Mouse (Mus musculus): ENCODE measurements around the gene Syp. TPM values are rescaled to one million over a fixed set of nuclear protein-coding genes. Genes with fewer than 3 reads are reported as not detected.

The Syp gene
- polyA plus RNA-seq, 1 experiment from 2014 or later: 179 TPM

DNA sequence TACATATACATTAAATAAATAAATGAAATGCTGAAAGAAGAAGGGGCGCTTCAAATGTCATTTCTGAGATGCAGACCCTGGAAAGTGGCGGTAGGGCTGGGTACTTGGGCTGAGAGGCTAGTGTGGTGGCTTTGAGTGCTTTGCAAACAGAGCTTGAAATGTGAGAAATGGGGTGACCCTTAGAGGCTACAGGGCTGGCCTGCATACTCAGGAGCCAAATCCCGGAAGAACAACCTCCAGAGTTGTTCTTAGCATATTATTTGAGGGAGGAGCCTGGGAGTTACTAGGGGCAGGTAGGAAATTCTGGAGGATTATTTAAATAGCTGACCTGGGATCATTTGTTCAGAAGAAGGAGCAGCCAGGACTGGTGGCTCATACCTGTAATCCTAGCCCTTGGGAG is 52.2 kb downstream of the Syp start:
- 80% methylated on average over 3 of the region's 3 CpGs for WGBS
- no peak overlapping the region for H3K4me2 ChIP-seq
- H3K4me1 ChIP-seq: no peaks in the 10 kb centered on the region
- H3K9me3 ChIP-seq: no peaks in the 10 kb centered on the region
- H3K9ac ChIP-seq: no peak overlapping the region
- H3K36me3 ChIP-seq (replicated peaks): no peaks in the 10 kb centered on the region
- no peak overlapping the region for H3K27ac ChIP-seq
- no peak for ATAC-seq (replicated peaks)
- H3K4me3 ChIP-seq: no peak overlapping the region
- no peaks in the 10 kb centered on the region for H3K27me3 ChIP-seq (replicated peaks)

DNA sequence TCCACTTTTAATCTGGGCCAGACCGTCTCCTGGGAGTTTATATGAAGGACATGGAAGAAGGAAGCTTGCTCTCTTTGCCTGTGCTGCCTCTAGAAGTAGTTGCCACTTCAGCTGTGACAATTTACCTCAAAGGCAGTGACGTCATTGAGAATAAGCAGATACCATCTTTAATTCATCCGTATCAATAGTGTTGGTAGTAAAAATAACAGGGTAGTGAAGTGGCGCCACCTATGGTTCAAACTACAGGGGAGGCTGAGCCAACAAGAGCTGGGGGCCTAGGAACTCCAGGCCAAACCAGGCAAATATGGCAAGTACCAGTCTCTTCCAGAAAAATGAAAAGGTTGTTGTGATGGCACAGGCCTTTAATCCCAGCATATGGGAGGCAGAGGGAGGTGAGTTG is 54.6 kb downstream of the Syp start:
- Histone ChIP-seq H3K27ac (no peak overlapping the region), H3K27me3 (replicated peaks) (no peaks in the 10 kb centered on the region), H3K9ac (no peak overlapping the region), H3K36me3 (replicated peaks) (no peaks in the 10 kb centered on the region), H3K4me1 (peaks cover 3% of the 10 kb centered on the region; the same call in 1 of the 2 replicates), H3K9me3 (no peaks in the 10 kb centered on the region), H3K4me3 (no peak overlapping the region), H3K4me2 (no peak overlapping the region)
- 41% methylated on average over 4 of the region's 4 CpGs for WGBS
- no peak for ATAC-seq (replicated peaks)

- WGBS: 49% methylated on average over 6 of the region's 6 CpGs
- Histone ChIP-seq H3K4me2 (peak overlapping the region; percentile 44), H3K27ac (no peak overlapping the region), H3K4me1 (peaks cover 3% of the 10 kb centered on the region; the same call in 1 of the 2 replicates), H3K9ac (no peak overlapping the region), H3K27me3 (replicated peaks) (no peaks in the 10 kb centered on the region), H3K36me3 (replicated peaks) (no peaks in the 10 kb centered on the region), H3K4me3 (peak overlapping the region; percentile 15; the same call in 1 of the 2 replicates), H3K9me3 (no peaks in the 10 kb centered on the region)
- peak; percentile 79; the same call in 1 of the 2 replicates for ATAC-seq (replicated peaks)
These were observed 58.2 kb downstream of the Syp start for GRCm38 (mm10) chrX:7696520-7696919.

DNA sequence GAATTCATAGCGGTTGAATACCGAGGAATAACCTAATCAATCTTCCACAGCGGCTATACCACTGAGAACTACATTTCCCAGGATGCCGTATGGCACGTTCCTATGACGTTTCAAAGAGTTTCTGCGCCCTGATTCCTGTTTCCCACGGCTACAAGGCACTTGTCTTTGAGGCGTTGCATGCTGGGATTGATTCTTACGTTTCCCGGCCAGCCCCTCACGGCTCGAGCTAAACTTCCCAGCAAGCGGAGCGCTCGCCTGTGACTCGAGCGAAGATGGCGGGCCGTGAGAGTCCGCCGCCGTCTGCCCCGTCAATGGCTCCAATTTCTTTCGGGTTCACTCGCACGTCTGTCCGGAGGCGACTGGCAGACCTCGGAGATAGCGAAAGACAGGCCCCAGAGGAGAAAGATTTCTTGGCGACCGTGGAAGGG is 58.7 kb downstream of the Syp start, which contains the start of gene Gpkow:
Gene Gpkow, plus strand, starts transcription at position 178 of the 428 bp plus-strand sequence.
- Histone ChIP-seq H3K36me3 (replicated peaks) (no peaks in the 10 kb centered on the region), H3K4me1 (peaks cover 3% of the 10 kb centered on the region; the same call in 1 of the 2 replicates), H3K9me3 (no peaks in the 10 kb centered on the region), H3K9ac (peak within 1 kb of the TSS; percentile 40), H3K27ac (peak within 1 kb of the TSS; percentile 43; the same call in 1 of the 2 replicates), H3K4me3 (peak within 1 kb of the TSS; percentile 46), H3K4me2 (peak within 1 kb of the TSS; percentile 49), H3K27me3 (replicated peaks) (no peaks in the 10 kb centered on the region)
- peak; percentile 96 for ATAC-seq (replicated peaks)
- WGBS: 20% methylated on average over 33 of the region's 33 CpGs

Other genes with a start within 250 kb of the Syp start
- gene Foxp3, start 64.8 kb upstream of the Syp start, polyA plus RNA-seq (2015; fragmentation: Nextera tagmentation; extraction: Ambion mirVana): 0.10 TPM in 1 of 2 replicates, not detected in the other
- 7.5 and 8.1 TPM in 2 replicates for gene Ppp1r3f, start 64.2 kb upstream of the Syp start, polyA plus RNA-seq (2015; fragmentation: Nextera tagmentation; extraction: Ambion mirVana)
- gene Ccdc22, start 33.0 kb upstream of the Syp start, polyA plus RNA-seq (2015; fragmentation: Nextera tagmentation; extraction: Ambion mirVana): 33.0 and 34.4 TPM in 2 replicates
- gene Cacna1f, start 31.4 kb upstream of the Syp start, polyA plus RNA-seq (2015; fragmentation: Nextera tagmentation; extraction: Ambion mirVana): 0.13 and 0.27 TPM in 2 replicates
- gene Prickle3, start 18.8 kb downstream of the Syp start, polyA plus RNA-seq (2015; fragmentation: Nextera tagmentation; extraction: Ambion mirVana): 1.6 and 1.7 TPM in 2 replicates
- 17.5 and 19.7 TPM in 2 replicates for gene Plp2, start 32.9 kb downstream of the Syp start, polyA plus RNA-seq (2015; fragmentation: Nextera tagmentation; extraction: Ambion mirVana)
- 0.09 TPM in 1 of 2 replicates, not detected in the other for gene Magix, start 42.8 kb downstream of the Syp start, polyA plus RNA-seq (2015; fragmentation: Nextera tagmentation; extraction: Ambion mirVana)
- gene Gpkow, start 58.7 kb downstream of the Syp start, polyA plus RNA-seq (2015; fragmentation: Nextera tagmentation; extraction: Ambion mirVana): 44.9 and 45.8 TPM in 2 replicates
- gene Wdr45, start 75.9 kb downstream of the Syp start, polyA plus RNA-seq (2015; fragmentation: Nextera tagmentation; extraction: Ambion mirVana): 35.0 and 35.2 TPM in 2 replicates
- gene Gm45208, start 83.8 kb downstream of the Syp start, polyA plus RNA-seq (2015; fragmentation: Nextera tagmentation; extraction: Ambion mirVana): 0.85 and 1.3 TPM in 2 replicates
- 132 and 133 TPM in 2 replicates for gene Praf2, start 90.0 kb downstream of the Syp start, polyA plus RNA-seq (2015; fragmentation: Nextera tagmentation; extraction: Ambion mirVana)
- gene Ccdc120, start 112.4 kb downstream of the Syp start, polyA plus RNA-seq (2015; fragmentation: Nextera tagmentation; extraction: Ambion mirVana): 78.4 and 85.2 TPM in 2 replicates
- 26.3 and 26.6 TPM in 2 replicates for gene Tfe3, start 124.1 kb downstream of the Syp start, polyA plus RNA-seq (2015; fragmentation: Nextera tagmentation; extraction: Ambion mirVana)
- 72.3 and 78.8 TPM in 2 replicates for gene Gripap1, start 151.3 kb downstream of the Syp start, polyA plus RNA-seq (2015; fragmentation: Nextera tagmentation; extraction: Ambion mirVana)
- gene Kcnd1, start 183.8 kb downstream of the Syp start, polyA plus RNA-seq (2015; fragmentation: Nextera tagmentation; extraction: Ambion mirVana): 2.3 and 2.9 TPM in 2 replicates
- 49.1 and 53.2 TPM in 2 replicates for gene Otud5, start 202.9 kb downstream of the Syp start, polyA plus RNA-seq (2015; fragmentation: Nextera tagmentation; extraction: Ambion mirVana)
- gene Pim2, start 239.8 kb downstream of the Syp start, polyA plus RNA-seq (2015; fragmentation: Nextera tagmentation; extraction: Ambion mirVana): 21.7 and 22.1 TPM in 2 replicates
- gene Slc35a2, start 245.6 kb downstream of the Syp start, polyA plus RNA-seq (2015; fragmentation: Nextera tagmentation; extraction: Ambion mirVana): 42.2 and 42.9 TPM in 2 replicates

All from midbrain, embryonic 15.5 days (tissue).